Mouse (Mus musculus): ENCODE results near the gene Fkbp5.

DNA sequence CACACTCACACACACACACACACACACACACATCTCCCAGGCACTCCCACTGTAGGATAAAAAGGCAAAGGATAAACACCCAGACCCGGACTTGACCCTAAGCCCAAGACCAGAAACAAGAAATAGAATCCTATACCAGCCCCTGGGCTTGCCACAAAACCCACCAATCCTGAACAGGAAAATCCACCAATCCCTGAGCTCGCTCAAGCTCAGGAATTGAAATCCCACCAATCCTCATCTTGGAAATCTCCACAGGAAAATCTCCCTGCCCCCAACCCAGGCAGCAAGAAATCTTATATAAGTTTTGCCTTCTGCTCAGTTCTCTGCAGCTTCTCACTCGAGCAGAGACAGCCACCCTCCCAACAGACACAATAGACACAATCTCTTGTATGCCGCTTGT is 11.8 kb upstream of the Fkbp5 start:
- no peak for TF ChIP-seq TCF12 (IDR thresholded peaks at IDR 0.05; ENCODE audit: low read depth, low read length)
- no peak for TF ChIP-seq MAZ (IDR thresholded peaks at IDR 0.05; ENCODE audit: low read depth, low read length)
- no peak for TF ChIP-seq CTCF (conservative IDR thresholded peaks at IDR 0.05 in 1 of 2, IDR thresholded peaks at IDR 0.05 in 1 of 2; ENCODE audit: low read depth in 2 of 2, low read length in 2 of 2)
- no peak for TF ChIP-seq ZMIZ1 (IDR thresholded peaks at IDR 0.05; ENCODE audit: low read depth, low read length)
- no peak for TF ChIP-seq MXI1 (IDR thresholded peaks at IDR 0.05; ENCODE audit: low read depth, low read length)
- no peak for TF ChIP-seq KAT2A (IDR thresholded peaks at IDR 0.05; ENCODE audit: insufficient replicate concordance, low read length)
- no peak for TF ChIP-seq RAD21 (IDR thresholded peaks at IDR 0.05; ENCODE audit: low read depth, low read length)
- TF ChIP-seq EP300 (IDR thresholded peaks at IDR 0.05; ENCODE audit: low read length), result no peak
- TF ChIP-seq CHD2 (IDR thresholded peaks at IDR 0.05; ENCODE audit: low read length), result no peak
- no peak for TF ChIP-seq USF1 (IDR thresholded peaks at IDR 0.05; ENCODE audit: low read depth, low read length)
- no peak for TF ChIP-seq GABPA (IDR thresholded peaks at IDR 0.05; ENCODE audit: insufficient replicate concordance, low read depth, low read length)
- no peak for TF ChIP-seq ZKSCAN1 (IDR thresholded peaks at IDR 0.05; ENCODE audit: borderline replicate concordance, low read depth, low read length)
- no peak for TF ChIP-seq USF2 (conservative IDR thresholded peaks at IDR 0.05; ENCODE audit: low read depth, low read length)
- no peak for TF ChIP-seq SIN3A (IDR thresholded peaks at IDR 0.05; ENCODE audit: low read length)
